Mouse (Mus musculus): ENCODE data around the gene Sf3a2.

GRCm38 (mm10) chr10:80779565-80779964 is 18.4 kb upstream of the Sf3a2 start:
- TF ChIP-seq MAX (IDR thresholded peaks at IDR 0.05; ENCODE audit: low read depth) = no peak
- no peak for TF ChIP-seq USF1 (IDR thresholded peaks at IDR 0.05; ENCODE audit: low read depth)
- TF ChIP-seq POLR2A (IDR thresholded peaks at IDR 0.05; ENCODE audit: insufficient read length, low read depth) = no peak
- no peak for TF ChIP-seq POLR2AphosphoS2 (IDR thresholded peaks at IDR 0.05; ENCODE audit: insufficient read length, low read depth)
- TF ChIP-seq MYOD1 (IDR thresholded peaks at IDR 0.05; ENCODE audit: control insufficient read depth in 1 of 3, insufficient read length in 2 of 3, low read depth in 2 of 3) = no peak
- no peak for TF ChIP-seq CEBPB (IDR thresholded peaks at IDR 0.05; ENCODE audit: insufficient read depth, poor library complexity, severe bottlenecking)
- TF ChIP-seq E2F4 (IDR thresholded peaks at IDR 0.05; ENCODE audit: insufficient read depth) = no peak
- TF ChIP-seq SRF (IDR thresholded peaks at IDR 0.05; ENCODE audit: control insufficient read depth, insufficient read length, low read depth) = no peak
- no peak for TF ChIP-seq MYOG (IDR thresholded peaks at IDR 0.05; ENCODE audit: control insufficient read depth in 1 of 3, insufficient read depth in 1 of 3, insufficient read length in 2 of 3, low read depth in 2 of 3)
- TF ChIP-seq TCF12 (IDR thresholded peaks at IDR 0.05; ENCODE audit: insufficient read depth, poor library complexity, severe bottlenecking) = no peak
- no peak for TF ChIP-seq TCF3 (IDR thresholded peaks at IDR 0.05; ENCODE audit: insufficient read length, low read depth)
- no peak for TF ChIP-seq REST (IDR thresholded peaks at IDR 0.05; ENCODE audit: insufficient read depth, insufficient read length)
